Mouse (Mus musculus): ENCODE results near the gene Eif2ak1.
A peak's percentile ranks its signal among the peaks of the same experiment; 100 is the strongest.
"Not testable (repeated sequence)": the region's sequence is repeated elsewhere in the genome, so short reads cannot be mapped to it uniquely, and the experiment has no call there.

The Eif2ak1 gene

GRCm38 (mm10) chr5:143817116-143817930 is at the start of gene Eif2ak1:
Gene Eif2ak1, plus strand, starts transcription at chr5:143817788.
- DNase-seq (ENCODE audit: low read depth, low spot score), result peak; percentile 93

DNA sequence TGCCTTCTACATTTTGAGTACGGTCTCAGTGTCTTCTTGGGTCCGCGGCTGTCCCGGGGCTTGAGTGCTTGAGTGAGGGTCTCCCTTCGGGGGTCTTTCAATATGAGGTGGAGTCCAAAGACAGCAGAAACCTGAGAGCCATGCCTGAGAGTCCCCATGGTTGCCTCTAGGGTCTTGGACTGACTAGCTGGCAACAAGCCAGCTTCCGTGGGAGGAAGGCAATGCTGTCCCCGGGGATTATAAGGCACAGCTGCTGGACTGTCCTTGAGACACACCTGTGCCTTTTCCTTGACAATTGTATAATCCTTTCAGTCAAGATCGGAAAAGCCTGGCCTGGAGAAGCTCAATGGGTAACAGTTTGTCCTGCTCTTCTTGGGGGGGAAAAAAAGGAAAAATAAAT is 35.6 kb upstream of the Eif2ak1 start:
- no peak for DNase-seq (ENCODE audit: low read depth, low spot score)

DNA sequence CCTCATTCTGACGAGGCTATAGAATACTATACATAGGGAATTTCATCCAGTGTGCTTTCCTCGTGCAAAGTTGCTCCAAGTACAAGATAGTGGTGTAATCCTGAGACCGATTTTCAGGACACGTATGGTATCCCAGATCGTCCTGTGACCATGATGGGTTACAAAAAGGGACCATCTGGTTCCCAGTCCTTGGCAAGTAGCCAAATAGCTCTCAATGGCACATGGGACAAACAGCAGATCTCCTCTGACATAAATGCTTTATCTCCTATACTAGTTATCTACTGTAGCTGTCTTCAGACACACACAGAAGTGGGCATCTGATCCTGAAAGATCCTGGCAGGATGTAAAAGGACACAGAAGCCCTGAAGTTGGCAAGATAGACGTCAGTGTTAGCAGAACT is 32.2 kb upstream of the Eif2ak1 start:
- no peak for DNase-seq (ENCODE audit: low read depth, low spot score)

DNA sequence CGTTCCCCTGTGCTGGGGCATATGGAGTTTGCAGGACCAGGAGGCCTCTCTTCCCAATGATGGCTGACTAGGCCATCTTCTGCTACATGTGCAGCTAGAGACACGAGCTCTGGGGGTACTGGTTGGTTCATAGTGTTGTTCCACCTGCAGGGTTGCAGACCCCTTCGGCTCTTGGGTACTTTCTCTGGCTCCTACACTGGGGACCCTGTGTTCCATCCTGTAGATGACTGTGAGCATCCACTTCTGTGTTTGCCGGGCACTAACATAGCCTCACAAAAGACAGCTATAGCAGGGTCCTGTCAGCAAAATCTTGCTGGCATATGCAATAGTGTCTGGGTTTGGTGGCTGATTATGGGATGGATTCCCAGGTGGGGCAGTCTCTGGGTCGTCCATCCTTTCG is 16.4 kb upstream of the Eif2ak1 start:
- not testable (repeated sequence) for DNase-seq (ENCODE audit: low read depth, low spot score)

DNA sequence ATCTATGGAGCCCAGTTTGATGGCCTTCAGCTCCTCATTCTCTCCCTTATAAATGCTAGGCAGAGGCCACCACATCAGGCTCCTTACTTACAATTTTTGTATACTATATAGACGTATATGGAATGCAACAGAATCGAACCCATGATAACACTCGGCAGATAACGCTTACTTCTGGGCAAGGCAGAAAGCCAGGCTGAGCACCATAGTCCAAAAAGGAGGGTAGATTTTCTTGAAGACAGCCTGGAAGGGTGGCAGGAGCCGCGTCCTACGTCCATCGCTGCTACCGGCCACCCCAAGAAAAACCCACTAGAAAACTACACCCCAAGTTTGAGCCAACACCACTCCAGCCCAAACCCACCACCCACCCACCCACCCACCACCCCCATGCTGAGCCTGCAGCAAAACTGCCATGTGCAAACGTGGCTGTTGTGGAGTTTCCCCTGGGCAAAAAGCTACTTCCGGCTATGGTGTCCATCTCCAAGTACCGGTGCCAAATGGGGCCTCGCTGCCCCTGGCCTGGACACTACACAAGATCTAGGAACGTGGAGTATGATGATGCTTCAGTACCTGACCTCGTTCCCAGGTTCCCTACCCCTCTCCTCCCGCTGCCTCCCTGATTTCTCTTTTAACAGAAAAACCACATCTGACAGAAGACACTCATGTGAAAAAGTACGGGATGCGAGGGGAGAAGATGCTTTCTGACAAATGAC is 13.4 kb upstream of the Eif2ak1 start:
- no peak for DNase-seq (ENCODE audit: low read depth, low spot score)

DNA sequence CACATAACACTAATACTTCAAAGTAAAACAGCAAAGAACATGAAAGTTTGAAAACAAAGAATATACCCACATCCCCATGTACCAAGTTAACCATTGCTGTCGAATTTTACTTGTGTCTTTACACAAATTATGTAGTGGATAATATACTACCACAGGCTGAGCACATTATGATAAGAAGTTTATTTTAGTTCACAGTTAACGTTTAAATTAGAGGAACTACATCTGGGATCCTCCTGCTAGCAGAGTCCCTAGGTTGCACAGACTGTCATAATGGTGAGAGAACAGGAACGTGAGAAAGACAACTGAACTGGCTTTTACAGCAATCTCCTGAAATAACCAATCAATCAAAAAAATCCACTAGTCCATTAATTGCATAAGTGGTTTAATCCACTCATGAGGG is 10.3 kb upstream of the Eif2ak1 start:
- DNase-seq (ENCODE audit: low read depth, low spot score), result no peak

GRCm38 (mm10) chr5:143809421-143810090 is 8.0 kb upstream of the Eif2ak1 start:
- peak; percentile 18 for DNase-seq (ENCODE audit: low read depth, low spot score)

DNA sequence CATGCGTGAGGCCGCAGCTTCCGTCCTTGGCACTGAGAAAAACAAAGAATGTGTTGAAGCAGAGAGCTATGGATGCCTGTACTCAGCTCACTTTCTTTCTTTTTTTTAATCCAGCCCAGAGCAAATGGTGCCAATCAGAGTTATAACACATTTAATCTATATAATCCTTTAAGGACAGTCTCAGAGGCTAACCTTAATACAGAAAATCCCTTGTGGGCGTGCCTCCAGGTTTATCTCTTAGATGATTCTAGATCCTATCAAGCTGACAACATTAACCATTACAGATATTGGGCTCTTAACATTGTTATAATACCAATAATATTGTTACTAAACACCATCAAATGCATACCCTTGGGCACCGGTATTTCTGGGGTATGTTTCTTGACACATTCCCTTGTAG is 5.9 kb upstream of the Eif2ak1 start:
- no peak for DNase-seq (ENCODE audit: low read depth, low spot score)

GRCm38 (mm10) chr5:143814626-143815025 is 3.0 kb upstream of the Eif2ak1 start:
- DNase-seq (ENCODE audit: low read depth, low spot score), result no peak

DNA sequence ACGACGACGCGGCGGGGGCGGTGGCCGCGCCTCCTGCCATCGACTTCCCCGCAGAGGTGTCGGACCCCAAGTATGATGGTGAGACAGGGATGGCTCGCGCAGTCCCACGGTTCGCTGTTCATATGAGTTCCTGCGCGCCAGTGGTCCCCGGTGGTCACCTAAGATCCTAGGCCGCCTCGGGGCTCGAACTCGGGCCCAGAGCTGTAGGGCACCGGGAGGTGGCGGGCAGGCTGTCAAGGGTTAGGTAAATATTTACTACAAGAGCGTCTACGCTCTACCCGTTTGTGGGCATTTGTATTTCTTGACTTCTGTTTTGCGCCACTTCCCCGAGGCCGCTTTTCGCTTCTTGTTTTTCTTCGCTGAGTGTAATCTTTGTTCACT is 333 bp downstream of the Eif2ak1 start:
- DNase-seq (ENCODE audit: low read depth, low spot score), result no peak

GRCm38 (mm10) chr5:143818461-143818860 is 873 bp downstream of the Eif2ak1 start:
- no peak for DNase-seq (ENCODE audit: low read depth, low spot score)

GRCm38 (mm10) chr5:143818949-143819348 is 1.4 kb downstream of the Eif2ak1 start:
- DNase-seq (ENCODE audit: low read depth, low spot score), result no peak

DNA sequence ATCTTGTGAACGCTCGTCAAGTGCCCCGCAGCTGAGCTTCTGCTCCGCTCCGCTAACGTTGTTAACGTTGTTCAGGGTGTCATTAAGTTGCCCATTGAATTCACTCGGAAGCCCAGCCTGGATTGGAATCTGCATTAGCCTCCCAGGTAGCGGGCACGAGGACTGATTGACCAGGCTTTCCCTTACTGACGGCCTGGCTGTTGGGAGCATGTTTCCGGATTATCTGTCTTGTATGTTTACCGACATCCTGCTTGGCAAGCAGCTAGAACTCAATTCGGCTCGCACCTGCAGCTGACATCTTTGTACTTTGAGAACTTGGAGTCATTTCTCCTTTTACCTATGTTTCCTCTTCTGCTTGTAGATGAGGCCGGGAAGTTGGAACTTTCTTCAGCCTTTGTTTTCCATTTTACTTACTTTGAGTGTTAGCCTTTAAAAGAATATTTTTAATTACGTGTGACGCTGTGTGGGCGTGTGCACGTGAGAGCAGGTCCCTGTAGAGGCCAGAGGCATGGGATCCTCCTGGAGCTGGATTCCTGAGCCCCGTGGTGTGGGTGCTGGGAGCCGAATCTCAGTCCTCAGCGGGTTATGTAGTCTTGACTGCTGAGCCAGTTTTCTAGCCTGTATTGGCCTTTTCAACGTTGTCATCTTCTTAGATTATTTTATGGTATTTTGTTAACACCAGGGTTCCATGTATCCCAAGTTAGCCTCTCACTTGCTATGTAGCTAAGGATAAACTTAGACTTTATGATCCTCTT is 2.5 kb downstream of the Eif2ak1 start:
- no peak for DNase-seq (ENCODE audit: low read depth, low spot score)

- DNase-seq (ENCODE audit: low read depth, low spot score), result no peak
Measured at GRCm38 (mm10) chr5:143820820-143821219, 3.2 kb downstream of the Eif2ak1 start.

DNA sequence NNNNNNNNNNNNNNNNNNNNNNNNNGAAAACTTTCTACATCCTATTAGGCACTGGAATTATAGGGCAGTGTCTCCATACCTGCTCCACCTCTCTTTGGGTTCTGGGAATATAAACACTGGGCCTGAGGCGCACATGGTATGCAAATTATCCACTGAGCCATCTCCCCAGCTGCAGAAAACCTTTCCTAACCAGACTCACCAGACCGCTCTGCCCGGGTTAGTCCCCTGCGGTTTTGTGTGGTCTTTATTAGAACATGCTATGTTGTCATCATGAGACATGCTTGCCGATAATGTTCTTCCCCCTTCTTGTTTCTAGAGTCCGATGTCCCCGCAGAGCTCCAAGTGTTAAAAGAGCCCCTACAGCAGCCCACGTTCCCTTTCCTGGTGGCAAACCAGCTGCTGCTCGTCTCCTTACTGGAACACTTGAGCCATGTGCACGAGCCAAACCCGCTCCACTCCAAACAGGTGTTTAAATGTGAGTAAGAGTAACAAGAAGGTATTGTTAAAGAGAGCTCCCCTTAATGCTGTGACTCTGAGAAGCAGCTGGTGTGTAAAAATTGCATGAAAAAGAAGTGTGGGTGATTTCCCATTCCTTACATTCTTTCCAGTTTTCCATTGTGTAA is 54.1 kb downstream of the Eif2ak1 start:
- DNase-seq (ENCODE audit: low read depth, low spot score), result no peak

GRCm38 (mm10) chr5:143874571-143874970 is 57.0 kb downstream of the Eif2ak1 start:
- no peak for DNase-seq (ENCODE audit: low read depth, low spot score)

- DNase-seq (ENCODE audit: low read depth, low spot score), result no peak
Measured at GRCm38 (mm10) chr5:143885274-143885673, 67.7 kb downstream of the Eif2ak1 start.

DNA sequence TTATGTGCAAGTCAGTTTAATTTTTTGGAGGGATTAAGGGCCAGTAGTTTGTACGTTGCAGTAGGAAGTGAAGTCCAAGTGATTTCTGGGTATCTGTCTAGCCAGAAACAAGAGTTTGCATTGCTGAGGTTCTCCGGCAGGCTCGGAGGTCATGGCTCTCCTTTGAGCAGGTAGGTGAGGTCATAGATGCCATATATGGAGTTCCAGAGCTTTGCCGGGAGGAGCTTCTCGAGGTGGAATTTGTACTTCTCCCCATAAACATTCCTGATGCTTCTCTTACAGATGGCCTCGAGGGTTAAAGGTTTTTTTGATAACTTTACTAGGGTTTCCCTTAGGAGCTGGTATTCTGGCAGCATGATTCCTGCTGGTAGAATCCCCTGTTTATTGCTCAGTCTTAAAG is 73.2 kb downstream of the Eif2ak1 start:
- DNase-seq (ENCODE audit: low read depth, low spot score), result no peak

DNA sequence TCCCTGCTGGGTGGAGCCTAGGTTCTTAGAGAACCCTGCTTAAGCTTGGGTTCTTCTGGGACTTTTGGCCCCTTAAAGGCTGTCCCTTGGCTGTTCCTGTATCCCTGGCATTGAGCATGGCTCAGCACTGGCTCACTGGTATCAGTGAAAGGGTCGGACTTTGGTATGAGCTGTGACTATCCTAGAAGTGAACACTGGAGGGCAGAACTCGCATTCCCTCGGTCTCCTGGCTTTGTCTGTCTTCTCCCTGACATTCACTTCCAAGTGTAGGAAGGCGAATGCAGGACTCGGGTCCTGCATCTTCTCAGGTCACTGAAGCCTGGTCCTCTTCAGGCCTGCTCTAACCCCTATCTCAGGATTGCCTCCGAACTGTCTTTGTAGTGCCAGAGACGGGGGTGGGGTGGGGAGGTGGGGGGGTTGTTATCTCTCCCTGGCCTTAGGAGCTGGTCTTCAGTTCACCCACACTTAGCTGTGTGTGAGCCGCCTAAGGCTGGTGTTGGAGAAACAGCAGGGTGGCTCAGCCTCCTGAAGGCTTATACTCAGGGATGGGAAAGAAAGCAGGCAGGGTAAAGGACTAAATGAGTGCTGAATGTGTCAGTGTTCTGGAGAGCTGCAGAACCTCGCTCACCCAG is 74.8 kb downstream of the Eif2ak1 start:
- DNase-seq (ENCODE audit: low read depth, low spot score), result no peak

- DNase-seq (ENCODE audit: low read depth, low spot score), result no peak
Measured at GRCm38 (mm10) chr5:143893396-143893795, 75.8 kb downstream of the Eif2ak1 start.

Measured in brain, embryonic 18.5 days (tissue).